Mouse (Mus musculus) limb, embryonic 11.5 days (tissue): Measurements from ENCODE around the gene Slc17a1. TPM values are rescaled to one million over a fixed set of nuclear protein-coding genes. Genes with fewer than 3 reads are reported as not detected.

Source experiments
- microRNA-seq: library from miRNA; unstranded; fragments of <30 nt; microRNA quantifications from one replicate; pipeline ENCODE4, GENCODE M21; 2016
- polyA plus RNA-seq: library from polyadenylated mRNA; unstranded; fragments of >200 nt; fragmentation: Nextera tagmentation; extraction: Ambion mirVana; gene quantifications from 2 replicates; pipeline ENCODE4 v1.2.1, GENCODE M21; 2014

Gene Slc17a1
- polyA plus RNA-seq, 1 experiment from 2014 or later: not detected

Small RNAs within 50 kb of the gene (microRNA-seq; reads per million reads assigned to microRNA genes)
- gene Gm44344: not detected

Other genes with a start within 250 kb of the Slc17a1 start
- 3.1 and 3.9 TPM in 2 replicates for gene Hist1h2be, start 246.6 kb upstream of the Slc17a1 start, polyA plus RNA-seq
- 20.3 and 24.6 TPM in 2 replicates for gene Hist1h1e, start 245.2 kb upstream of the Slc17a1 start, polyA plus RNA-seq
- gene Hist1h2ac, start 183.8 kb upstream of the Slc17a1 start, polyA plus RNA-seq: 0.96 and 1.0 TPM in 2 replicates
- gene Hist1h2bc, start 183.6 kb upstream of the Slc17a1 start, polyA plus RNA-seq: 19.9 and 21.1 TPM in 2 replicates
- 0.28 TPM in 1 of 2 replicates, not detected in the other for gene Hist1h1t, start 171.9 kb upstream of the Slc17a1 start, polyA plus RNA-seq
- gene Hist1h4c, start 169.3 kb upstream of the Slc17a1 start, polyA plus RNA-seq: 6.6 and 7.9 TPM in 2 replicates
- gene Hfe, start 156.9 kb upstream of the Slc17a1 start, polyA plus RNA-seq: 2.1 and 3.7 TPM in 2 replicates
- 15.4 and 16.6 TPM in 2 replicates for gene Hist1h1c, start 128.9 kb upstream of the Slc17a1 start, polyA plus RNA-seq
- gene Hist1h3c, start 122.1 kb upstream of the Slc17a1 start, polyA plus RNA-seq: 13.3 and 14.0 TPM in 2 replicates
- 1.7 and 3.4 TPM in 2 replicates for gene Hist1h2bb, start 121.0 kb upstream of the Slc17a1 start, polyA plus RNA-seq
- gene Hist1h2ab, start 116.6 kb upstream of the Slc17a1 start, polyA plus RNA-seq: 63.8 and 65.5 TPM in 2 replicates
- 7.5 and 12.0 TPM in 2 replicates for gene Hist1h3b, start 115.5 kb upstream of the Slc17a1 start, polyA plus RNA-seq
- gene Hist1h4b, start 110.7 kb upstream of the Slc17a1 start, polyA plus RNA-seq: 6.3 and 7.9 TPM in 2 replicates
- gene Hist1h4a, start 106.5 kb upstream of the Slc17a1 start, polyA plus RNA-seq: 0.35 and 0.78 TPM in 2 replicates
- gene Hist1h3a, start 105.4 kb upstream of the Slc17a1 start, polyA plus RNA-seq: 5.1 and 5.4 TPM in 2 replicates
- gene Hist1h1a, start 104.1 kb upstream of the Slc17a1 start, polyA plus RNA-seq: 2.8 and 4.1 TPM in 2 replicates
- gene Trim38, start 97.8 kb upstream of the Slc17a1 start, polyA plus RNA-seq: 0.30 TPM in 1 of 2 replicates, not detected in the other
- not detected in 2 replicates for gene Slc17a2, start 60.8 kb upstream of the Slc17a1 start, polyA plus RNA-seq
- gene Slc17a3, start 28.3 kb upstream of the Slc17a1 start, polyA plus RNA-seq: not detected in 2 replicates
- gene Slc17a4, start 47.3 kb downstream of the Slc17a1 start, polyA plus RNA-seq: not detected in 2 replicates
- gene Hist1h2ba, start 66.4 kb downstream of the Slc17a1 start, polyA plus RNA-seq: not detected in 2 replicates
- not detected in 2 replicates for gene Hist1h2aa, start 66.7 kb downstream of the Slc17a1 start, polyA plus RNA-seq
- not detected in 2 replicates for gene Scgn, start 123.5 kb downstream of the Slc17a1 start, polyA plus RNA-seq